Mouse (Mus musculus) kidney, postnatal 10 days (tissue): ENCODE measurements around the gene Map10.

Source experiments
- DNase-seq: peaks from one replicate; pipeline ENCODE4 v3.0.0; 2021; ENCODE audit warnings: mixed read lengths

Map10 gene

DNA sequence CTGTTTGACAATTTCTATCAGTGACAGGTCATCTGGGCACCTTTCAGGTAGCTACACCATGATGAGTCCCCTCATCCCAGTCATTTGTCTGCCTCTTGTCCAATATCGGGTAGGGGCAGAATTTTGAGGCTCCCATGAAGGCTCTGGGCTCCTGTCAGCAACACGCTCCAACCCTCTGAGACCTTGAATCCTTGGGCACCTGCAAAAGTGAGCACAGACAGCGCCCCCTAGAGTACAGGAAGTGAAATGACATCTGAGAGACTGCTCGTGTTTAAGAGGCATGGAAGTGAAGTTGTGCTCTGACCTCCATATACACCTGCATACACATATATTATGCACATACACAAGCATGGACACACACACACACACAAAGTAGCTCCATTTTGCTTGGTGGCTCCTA, 49.3 kb downstream of the Map10 start:
- no peak for DNase-seq

DNA sequence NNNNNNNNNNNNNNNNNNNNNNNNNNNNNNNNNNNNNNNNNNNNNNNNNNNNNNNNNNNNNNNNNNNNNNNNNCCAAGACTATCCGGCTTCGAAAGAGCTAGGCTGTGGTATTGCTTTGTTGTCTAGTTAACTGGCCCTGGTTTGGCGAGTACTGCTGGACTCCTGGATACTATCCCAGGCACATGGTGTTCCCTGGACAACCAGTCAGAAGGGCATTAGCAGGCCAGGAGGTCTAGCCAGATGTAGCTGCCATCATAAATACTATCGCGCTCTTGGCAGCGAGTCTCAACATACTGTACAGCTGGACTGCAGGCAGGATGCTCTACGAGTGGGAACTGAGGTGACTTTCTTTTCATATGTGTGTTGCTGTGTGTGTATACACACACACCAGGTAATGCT, 53.1 kb downstream of the Map10 start:
- no peak for DNase-seq
